11 mouse cellular contexts compared by ENCODE assay signal in genomic region chr7:78023591-78023990, GRCm38 (mm10).
"Had no signal": no experiment of that assay in that cellular context is flagged by ENCODE, and none has a peak within 500 bp of the region (broad histone marks: within the 10 kb centered on the region; RNA-seq: fewer than 3 reads in every experiment).

No protein-coding gene starts in this region.

- H3K36me3 ChIP-seq: limb, embryonic 12.5 days; liver, embryonic 13.5 days; lung, embryonic 15.5 days; midbrain, embryonic 12.5 days; neural tube, embryonic 13.5 days had no signal

- H3K4me3 ChIP-seq: limb, embryonic 12.5 days; liver, embryonic 13.5 days; lung, embryonic 15.5 days; midbrain, embryonic 12.5 days; neural tube, embryonic 13.5 days had no signal

- DNase-seq: kidney, postnatal 10 days; liver; liver, embryonic 13.5 days; liver, postnatal 0 days; thymus, adult 18-20 months; thymus, postnatal 25 days had no signal

- H3K27ac ChIP-seq: limb, embryonic 12.5 days; liver, embryonic 13.5 days; lung, embryonic 15.5 days; midbrain, embryonic 12.5 days; neural tube, embryonic 13.5 days had no signal

- H3K27me3 ChIP-seq: limb, embryonic 12.5 days; liver, embryonic 13.5 days; lung, embryonic 15.5 days; midbrain, embryonic 12.5 days; neural tube, embryonic 13.5 days had no signal

- H3K4me2 ChIP-seq: limb, embryonic 12.5 days; liver, embryonic 13.5 days; lung, embryonic 15.5 days; midbrain, embryonic 12.5 days; neural tube, embryonic 13.5 days had no signal

- H3K9ac ChIP-seq: limb, embryonic 12.5 days; liver, embryonic 13.5 days; liver, postnatal 0 days; lung, embryonic 15.5 days; midbrain, embryonic 12.5 days; neural tube, embryonic 13.5 days had no signal

- H3K9me3 ChIP-seq: limb, embryonic 12.5 days; liver, embryonic 13.5 days; lung, embryonic 15.5 days; midbrain, embryonic 12.5 days; neural tube, embryonic 13.5 days had no signal

- H3K4me1 ChIP-seq: liver, embryonic 13.5 days; lung, embryonic 15.5 days; midbrain, embryonic 12.5 days; neural tube, embryonic 13.5 days had no signal

- ATAC-seq: liver, postnatal 0 days; midbrain, embryonic 16.5 days had no signal
